8 mouse cellular contexts compared by ENCODE assay signal in genomic region chr5:115340577-115341313, GRCm38 (mm10). TPM values are rescaled to one million over a fixed set of nuclear protein-coding genes. Genes with fewer than 3 reads are reported as not detected.
A peak's percentile ranks its signal among the peaks of the same experiment; 100 is the strongest.
DNase-seq lines count a peak whose midpoint lies in the region; ATAC-seq and TF ChIP-seq lines count a peak whose summit lies in the region.

Gene Gatc, minus strand, starts transcription at chr5:115341178.
Gene Triap1, plus strand, starts transcription at chr5:115341225.

- TF ChIP-seq POLR2A in lung, adult 2 months (IDR thresholded peaks at IDR 0.05; ENCODE audit: borderline replicate concordance, extremely low read depth, low read depth, low read length) = peak; percentile 89; the same call in 1 of the 2 replicates

- H3K36me3 ChIP-seq in ES-E14 (ENCODE audit: control insufficient read depth, insufficient read depth, low read length, poor library complexity, severe bottlenecking) = peaks cover 27% of the 10 kb centered on the region
- H3K36me3 ChIP-seq in forebrain, embryonic 16.5 days (ENCODE audit: control insufficient read depth, insufficient read depth) = peaks cover 26% of the 10 kb centered on the region

- H3K27ac ChIP-seq in ES-E14 (ENCODE audit: insufficient read depth, low read depth, low read length, poor library complexity, severe bottlenecking) = no peak within 1 kb of the TSS
- H3K27ac ChIP-seq in forebrain, embryonic 16.5 days (ENCODE audit: low read length) = peak within 1 kb of the TSS; percentile 78
- H3K27ac ChIP-seq in layer of hippocampus, adult 2 months = peak within 1 kb of the TSS; percentile 93

- H3K9me3 ChIP-seq in ES-E14 (ENCODE audit: control insufficient read depth, insufficient read depth, low read depth, low read length) = no peaks in the 10 kb centered on the region
- H3K9me3 ChIP-seq in forebrain, embryonic 16.5 days (ENCODE audit: control insufficient read depth, low read length) = no peaks in the 10 kb centered on the region

- under 1% methylated on average over 62 of the region's 62 CpGs for WGBS in forebrain, embryonic 16.5 days
- WGBS in lung, adult 2 months = under 1% methylated on average over 62 of the region's 62 CpGs

- H3K4me2 ChIP-seq in forebrain, embryonic 16.5 days (ENCODE audit: low read length) = peak within 1 kb of the TSS; percentile 81

- H3K27me3 ChIP-seq in forebrain, embryonic 16.5 days (replicated peaks; ENCODE audit: control insufficient read depth, insufficient read depth, low read length) = no peaks in the 10 kb centered on the region

- H3K4me3 ChIP-seq in ES-E14 (ENCODE audit: insufficient read depth in 1 of 2, low read depth in 1 of 2, low read length in 2 of 2, poor library complexity in 1 of 2, severe bottlenecking in 1 of 2) = peak within 1 kb of the TSS; percentile 76 to 95
- H3K4me3 ChIP-seq in forebrain, embryonic 16.5 days (replicated peaks; ENCODE audit: low read length) = peak within 1 kb of the TSS; percentile 98
- H3K4me3 ChIP-seq in layer of hippocampus, adult 2 months = peak within 1 kb of the TSS; percentile 91
- peak within 1 kb of the TSS; percentile 89 for H3K4me3 ChIP-seq in lung, adult 2 months (replicated peaks; ENCODE audit: extremely low read depth, low read depth, low read length)

- ATAC-seq in forebrain, embryonic 16.5 days = peak; percentile 93
- ATAC-seq in neutrophil, adult 5-6 weeks (ENCODE audit: extremely low read depth, insufficient number of reproducible peaks, low FRiP score, poor library complexity, severe bottlenecking) = peak; percentile 91

- H3K4me1 ChIP-seq in ES-E14 (ENCODE audit: control insufficient read depth in 2 of 2, insufficient read depth in 2 of 2, low read length in 2 of 2, poor library complexity in 1 of 2) = peaks cover 2% of the 10 kb centered on the region in 2 experiments; a peak in 2 of 4 replicates
- peaks cover 15% of the 10 kb centered on the region for H3K4me1 ChIP-seq in forebrain, embryonic 16.5 days (replicated peaks; ENCODE audit: control insufficient read depth, insufficient read depth, low read length)
- H3K4me1 ChIP-seq in lung, adult 2 months (ENCODE audit: control insufficient read depth, insufficient read depth, low read length) = peaks cover 4% of the 10 kb centered on the region

- no peak; the same call in 1 of the 2 replicates for TF ChIP-seq CTCF in layer of hippocampus, adult 2 months (conservative IDR thresholded peaks at IDR 0.05)
- no peak for TF ChIP-seq CTCF in lung, adult 2 months (IDR thresholded peaks at IDR 0.05; ENCODE audit: insufficient read depth, low read length)

- peak within 1 kb of the TSS; percentile 78 for H3K9ac ChIP-seq in ES-E14 (ENCODE audit: insufficient read depth, low read depth, low read length, poor library complexity, severe bottlenecking)
- H3K9ac ChIP-seq in forebrain, embryonic 16.5 days (replicated peaks; ENCODE audit: low read depth, low read length) = peak within 1 kb of the TSS; percentile 96

- DNase-seq in ES-E14 (ENCODE audit: low read depth, low spot score) = no peak
- DNase-seq in cerebellum, adult 18-20 months = peak; percentile 80 to 93
- DNase-seq in heart, postnatal 25 days (ENCODE audit: low spot score) = peak; percentile 75
- peak; percentile 81 to 90 for DNase-seq in layer of hippocampus, adult 2 months (ENCODE audit: low spot score in 2 of 2)
- peak; percentile 88 for DNase-seq in lung, adult 2 months
- DNase-seq in testis, postnatal 14 days (ENCODE audit: low spot score) = peak; percentile 89

- in situ Hi-C loops in ES-E14 (cut with MboI; ENCODE audit: low sequenced_read_pairs in 2 of 2, unreplicated experiment in 2 of 2) = no loop called here

- intact Hi-C loops in heart, postnatal 25 days (cut with DNase I) = loop anchor here (1.0 to 5.0 kb wide), 4 partner anchors 13 to 103 kb away; partner anchors contain the start of genes Dynll1, Pop5 and Srsf9

TF ChIP-seq in ES-E14, 5 proteins besides CTCF, POLR2A, EP300 and RAD21:
- TF ChIP-seq ZC3H11A (IDR thresholded peaks at IDR 0.05; ENCODE audit: borderline replicate concordance, low read depth, low read length) (no peak), HCFC1 (IDR thresholded peaks at IDR 0.05; ENCODE audit: borderline replicate concordance, insufficient read depth, low read length) (peak; percentile 79; the same call in 1 of the 2 replicates), ZNF384 (IDR thresholded peaks at IDR 0.05; ENCODE audit: low read depth, low read length) (no peak), MAFK (IDR thresholded peaks at IDR 0.05; ENCODE audit: insufficient read depth, low read depth, low read length) (0 out of 2 replicates have a peak, but pooled peaks have one; percentile 3), CHD2 (IDR thresholded peaks at IDR 0.05; ENCODE audit: low read depth, low read length) (no peak)
TF ChIP-seq in ES-E14: peak in this region for 2.

RNA-seq across cellular contexts. Expression of gene Gatc, which starts in this region (rescaled TPM):
- total RNA-seq in ES-E14 (2012; rRNA removed) = 1.9 and 3.1 TPM in 2 replicates
- 35.9 and 40.7 TPM in 2 replicates for polyA plus RNA-seq in forebrain, embryonic 16.5 days (2015; fragmentation: Nextera tagmentation; extraction: Ambion mirVana)
- total RNA-seq in heart, postnatal 25 days (2021) = 10 to 100 TPM; 16.9 to 17.6 TPM
- 10 to 100 TPM; 19.5 to 20.8 TPM for total RNA-seq in layer of hippocampus, adult 2 months (2021)
- polyA plus RNA-seq in lung, adult 2 months (2012; rRNA removed) = 11.3 and 12.0 TPM in 2 replicates
- 3.4 and 9.5 TPM in 2 replicates for total RNA-seq in neutrophil, adult 5-6 weeks (2017)

RNA-seq across cellular contexts. Expression of gene Triap1, which starts in this region (rescaled TPM):
- total RNA-seq in ES-E14 (2012; rRNA removed) = 21.5 and 30.7 TPM in 2 replicates
- 59.9 and 62.3 TPM in 2 replicates for polyA plus RNA-seq in forebrain, embryonic 16.5 days (2015; fragmentation: Nextera tagmentation; extraction: Ambion mirVana)
- total RNA-seq in heart, postnatal 25 days (2021) = 10 to 100 TPM; 23.8 to 26.2 TPM
- total RNA-seq in layer of hippocampus, adult 2 months (2021) = 10 to 100 TPM; 22.3 to 25.4 TPM
- 9.2 and 10.8 TPM in 2 replicates for polyA plus RNA-seq in lung, adult 2 months (2012; rRNA removed)
- total RNA-seq in neutrophil, adult 5-6 weeks (2017) = 12.7 and 12.8 TPM in 2 replicates
